Mouse (Mus musculus) hindbrain, embryonic 15.5 days (tissue): ENCODE measurements around the gene Zfp287. TPM values are rescaled to one million over a fixed set of nuclear protein-coding genes. Genes with fewer than 3 reads are reported as not detected.
A peak's percentile ranks its signal among the peaks of the same experiment; 100 is the strongest.

ENCODE experiments used
- ATAC-seq: fragments of 200-750 bp; cut with Nextera tagmentation; 2 replicates; pipeline ENCODE4 v1.8.0; 2017; ENCODE audit warnings: low read depth, moderate number of reproducible peaks, moderate TSS enrichment; ENCODE audit not compliant: low FRiP score
- H3K27ac ChIP-seq: fragments of 300-500 bp; sonication (generic); replicated peaks from 2 replicates; pipeline ENCODE4 v1.5.1; 2015; ENCODE audit warnings: mild to moderate bottlenecking, inconsistent platforms
- H3K27me3 ChIP-seq: fragments of 300-500 bp; sonication (generic); 2 replicates; pipeline ENCODE4 v1.6.1; 2015; ENCODE audit warnings: control low read depth, inconsistent platforms
- H3K36me3 ChIP-seq: fragments of 300-500 bp; sonication (generic); 2 replicates; pipeline ENCODE4 v1.6.1; 2015; ENCODE audit warnings: control low read depth, inconsistent platforms
- H3K4me1 ChIP-seq: fragments of 300-500 bp; sonication (generic); replicated peaks from 2 replicates; pipeline ENCODE4 v1.6.1; 2015; ENCODE audit warnings: control low read depth, inconsistent platforms
- H3K4me2 ChIP-seq: fragments of 300-500 bp; sonication (generic); 2 replicates; pipeline ENCODE4 v1.6.1; 2015; ENCODE audit warnings: moderate library complexity, mild to moderate bottlenecking, inconsistent platforms
- H3K4me3 ChIP-seq: fragments of 300-500 bp; sonication (generic); 2 replicates; pipeline ENCODE4 v1.5.1; 2015; ENCODE audit warnings: mild to moderate bottlenecking, inconsistent platforms
- H3K9ac ChIP-seq: fragments of 300-500 bp; sonication (generic); 2 replicates; pipeline ENCODE4 v1.6.1; 2015; ENCODE audit warnings: inconsistent platforms
- H3K9me3 ChIP-seq: fragments of 300-500 bp; sonication (generic); 2 replicates; pipeline ENCODE4 v1.6.1; 2016; ENCODE audit warnings: control low read depth, inconsistent platforms
- WGBS: fragments of 180-500 bp; shearing (Covaris S2); methylation state at CpG from one replicate; pipeline ENCODE4 v1.1.7; 2015; 5-methylcytosine and 5-hydroxymethylcytosine counted together
- polyA plus RNA-seq: library from polyadenylated mRNA; unstranded; fragments of >200 nt; fragmentation: Nextera tagmentation; extraction: Ambion mirVana; gene quantifications from 2 replicates; pipeline ENCODE4 v1.2.1, GENCODE M21; 2015

The Zfp287 gene
- polyA plus RNA-seq, 1 experiment from 2014 or later: 20.2 TPM

DNA sequence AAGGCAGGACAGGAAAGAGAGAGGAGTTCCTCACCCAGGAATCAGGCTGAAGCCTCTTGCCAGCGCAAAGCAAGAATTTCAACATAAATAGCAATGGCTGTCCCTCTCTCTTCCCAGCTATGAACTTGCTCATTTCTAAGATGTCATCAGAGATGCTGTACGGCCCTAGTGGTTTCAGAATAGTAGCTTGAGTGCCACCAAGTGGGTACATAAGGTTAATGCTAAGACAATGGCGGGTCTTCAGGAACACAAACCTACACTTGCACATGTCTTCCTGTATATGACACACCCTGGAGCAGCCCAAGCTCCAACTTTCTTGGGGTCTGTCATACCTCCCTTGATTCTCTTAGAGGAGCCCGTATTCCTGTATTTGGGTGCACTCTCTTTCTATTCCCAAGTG lies 32.0 kb downstream of the Zfp287 start:
- no peaks in the 10 kb centered on the region for H3K9me3 ChIP-seq
- no peak overlapping the region for H3K4me2 ChIP-seq
- H3K27ac ChIP-seq: no peak overlapping the region
- no peaks in the 10 kb centered on the region for H3K4me1 ChIP-seq
- no peak overlapping the region for H3K4me3 ChIP-seq
- WGBS: 78% methylated on average over 4 of the region's 4 CpGs
- no peak overlapping the region for H3K9ac ChIP-seq
- H3K27me3 ChIP-seq: no peaks in the 10 kb centered on the region
- ATAC-seq: no peak
- H3K36me3 ChIP-seq: no peaks in the 10 kb centered on the region

DNA sequence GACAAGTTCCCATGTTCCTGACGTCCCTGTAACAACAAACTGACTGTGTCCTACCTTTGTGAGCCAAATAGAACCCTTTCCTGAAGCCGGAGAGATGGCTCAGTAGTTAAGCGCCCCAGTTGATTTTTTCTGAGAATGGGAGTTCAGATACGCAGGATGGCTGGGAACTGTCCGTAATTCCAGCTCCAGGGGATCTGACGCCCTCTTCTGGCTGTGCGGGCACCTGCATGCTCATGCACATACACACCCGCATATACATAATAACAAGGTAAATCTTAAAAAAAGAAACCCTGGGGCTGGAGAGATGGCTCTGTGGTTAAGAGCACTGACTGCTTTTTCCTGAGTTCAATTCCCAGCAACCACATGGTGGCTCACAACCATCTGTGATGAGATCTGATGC lies 36.6 kb downstream of the Zfp287 start:
- Histone ChIP-seq H3K9me3 (no peaks in the 10 kb centered on the region), H3K4me3 (no peak overlapping the region), H3K4me1 (no peaks in the 10 kb centered on the region), H3K27me3 (no peaks in the 10 kb centered on the region), H3K27ac (no peak overlapping the region), H3K4me2 (no peak overlapping the region), H3K9ac (no peak overlapping the region), H3K36me3 (no peaks in the 10 kb centered on the region)
- no peak for ATAC-seq
- 96% methylated on average over 8 of the region's 8 CpGs for WGBS

DNA sequence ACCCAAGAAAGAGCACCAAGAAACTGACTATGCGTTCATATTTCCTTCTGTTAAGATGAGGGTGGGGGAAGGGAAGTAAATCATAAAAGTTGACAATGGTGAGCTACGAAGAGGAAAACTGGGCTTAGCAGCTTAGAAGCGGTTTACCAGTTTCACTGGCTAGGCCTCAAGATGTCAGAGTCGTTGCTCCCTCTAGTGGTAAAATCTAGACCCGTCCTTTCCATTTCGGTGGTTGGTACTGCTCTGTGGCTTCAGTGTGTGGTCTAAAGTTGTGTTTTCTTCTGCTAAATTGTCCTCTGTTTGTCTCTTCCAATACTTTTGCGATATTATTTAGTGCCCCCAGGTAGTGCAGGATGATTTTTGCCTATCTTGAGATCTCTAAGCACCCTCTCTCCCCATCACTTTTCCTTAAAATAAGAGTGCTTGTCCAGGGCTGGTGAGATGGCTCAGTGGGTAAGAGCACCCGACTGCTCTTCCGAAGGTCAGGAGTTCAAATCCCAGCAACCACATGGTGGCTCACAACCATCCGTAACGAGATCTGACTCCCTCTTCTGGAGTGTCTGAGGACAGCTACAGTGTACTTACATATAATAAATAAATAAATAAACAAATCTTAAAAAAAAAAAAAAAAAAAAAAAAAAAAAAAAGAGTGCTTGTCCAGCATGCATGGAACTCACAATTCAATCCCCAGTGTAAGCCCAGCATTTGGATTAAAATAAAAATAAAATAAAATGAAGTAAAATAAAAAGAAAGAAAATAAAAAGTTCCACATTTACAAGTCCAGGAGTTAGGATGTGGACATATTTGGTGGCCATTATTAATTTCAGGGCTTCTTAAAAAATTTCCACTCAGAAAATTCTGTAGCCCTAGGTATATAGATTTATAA lies 38.2 kb downstream of the Zfp287 start:
- H3K27ac ChIP-seq: no peak overlapping the region
- no peaks in the 10 kb centered on the region for H3K9me3 ChIP-seq
- no peak overlapping the region for H3K4me2 ChIP-seq
- H3K4me1 ChIP-seq: no peaks in the 10 kb centered on the region
- no peaks in the 10 kb centered on the region for H3K36me3 ChIP-seq
- H3K27me3 ChIP-seq: no peaks in the 10 kb centered on the region
- peak; percentile 88; the same call in 1 of the 2 replicates for ATAC-seq
- H3K4me3 ChIP-seq: no peak overlapping the region
- WGBS: 23% methylated on average over 11 of the region's 11 CpGs
- H3K9ac ChIP-seq: no peak overlapping the region

DNA sequence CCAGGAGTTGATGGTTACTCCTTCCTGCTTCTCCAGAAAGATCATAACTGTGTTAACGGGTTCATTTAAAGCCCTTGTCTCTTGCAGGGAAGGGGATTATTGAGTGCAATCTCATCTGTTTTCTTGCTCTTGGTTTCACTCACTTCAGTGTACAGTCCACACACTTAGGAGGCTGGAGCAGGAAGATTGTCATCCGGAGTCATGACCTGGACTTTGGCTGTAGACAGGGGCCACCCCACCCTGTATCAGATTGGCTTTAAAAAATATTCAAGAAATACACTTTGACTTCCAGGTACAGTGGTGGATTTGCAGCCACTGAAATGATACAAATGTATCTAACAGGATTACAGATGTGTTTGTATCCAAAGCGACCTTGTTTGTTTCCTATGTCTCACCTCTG lies 40.1 kb downstream of the Zfp287 start:
- no peaks in the 10 kb centered on the region for H3K27me3 ChIP-seq
- ATAC-seq: no peak
- WGBS: 93% methylated on average over 3 of the region's 3 CpGs

DNA sequence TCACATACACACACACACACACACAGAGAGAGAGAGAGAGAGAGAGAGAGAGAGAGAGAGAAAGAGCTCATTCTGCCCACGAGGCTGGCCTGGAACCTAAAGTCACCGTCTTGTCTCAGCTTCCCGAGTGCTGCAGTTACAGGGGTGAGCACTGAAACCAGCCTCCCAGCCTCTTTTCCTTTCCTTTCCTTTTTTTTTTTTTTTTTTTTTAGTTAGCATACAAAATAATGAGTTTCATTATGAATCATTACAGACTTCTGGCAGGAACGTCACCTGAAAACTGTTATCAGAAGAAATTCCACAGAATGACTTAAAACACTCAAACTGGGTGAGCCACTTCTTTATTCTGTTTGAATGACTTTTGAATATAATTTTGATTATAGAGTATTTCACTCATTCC lies 51.8 kb downstream of the Zfp287 start:
- no peak overlapping the region for H3K9ac ChIP-seq
- H3K27ac ChIP-seq: no peak overlapping the region
- H3K4me1 ChIP-seq: peaks cover 5% of the 10 kb centered on the region
- no peak overlapping the region for H3K4me3 ChIP-seq
- H3K4me2 ChIP-seq: no peak overlapping the region
- no peaks in the 10 kb centered on the region for H3K9me3 ChIP-seq
- no peaks in the 10 kb centered on the region for H3K36me3 ChIP-seq
- ATAC-seq: no peak
- 85% methylated on average over 4 of the region's 4 CpGs for WGBS
- no peaks in the 10 kb centered on the region for H3K27me3 ChIP-seq

More for the DNA sequence above, 40.1 kb downstream of the Zfp287 start:
- no peak overlapping the region for H3K9ac ChIP-seq
- no peaks in the 10 kb centered on the region for H3K9me3 ChIP-seq
- H3K36me3 ChIP-seq: no peaks in the 10 kb centered on the region
- H3K4me2 ChIP-seq: no peak overlapping the region
- no peaks in the 10 kb centered on the region for H3K4me1 ChIP-seq
- no peak overlapping the region for H3K27ac ChIP-seq
- no peak overlapping the region for H3K4me3 ChIP-seq

DNA sequence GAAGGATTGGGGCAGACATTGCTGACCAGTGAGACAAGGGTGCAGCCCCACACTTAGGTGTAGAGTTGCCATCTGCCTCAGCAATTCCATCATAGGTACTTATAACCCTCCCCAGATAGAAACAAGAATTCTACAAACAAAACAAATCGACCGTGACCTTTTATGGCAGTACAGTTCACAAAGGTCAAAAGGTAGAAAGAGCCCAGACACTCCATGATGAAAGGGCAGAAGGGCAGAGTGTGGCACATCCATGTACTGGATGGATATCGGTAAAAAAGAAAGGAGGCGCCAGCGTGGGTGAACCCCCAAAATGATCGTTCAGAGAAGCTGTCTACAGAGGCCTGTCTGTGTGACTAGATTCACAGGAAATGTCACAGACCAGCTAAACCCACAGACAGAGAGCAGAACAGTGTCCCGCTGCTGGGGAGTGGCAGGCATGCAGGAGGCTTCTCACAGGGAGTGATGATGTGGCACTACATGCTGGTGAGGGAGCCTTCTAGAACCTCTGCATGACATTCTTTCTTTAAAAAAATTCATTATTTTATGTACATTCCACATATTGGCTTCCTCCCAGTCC lies 52.8 kb downstream of the Zfp287 start:
- WGBS: 88% methylated on average over 7 of the region's 7 CpGs
- Histone ChIP-seq H3K36me3 (no peaks in the 10 kb centered on the region), H3K27me3 (no peaks in the 10 kb centered on the region), H3K4me3 (no peak overlapping the region), H3K4me2 (no peak overlapping the region), H3K9ac (no peak overlapping the region), H3K4me1 (peaks cover 5% of the 10 kb centered on the region), H3K27ac (no peak overlapping the region), H3K9me3 (no peaks in the 10 kb centered on the region)
- no peak for ATAC-seq

DNA sequence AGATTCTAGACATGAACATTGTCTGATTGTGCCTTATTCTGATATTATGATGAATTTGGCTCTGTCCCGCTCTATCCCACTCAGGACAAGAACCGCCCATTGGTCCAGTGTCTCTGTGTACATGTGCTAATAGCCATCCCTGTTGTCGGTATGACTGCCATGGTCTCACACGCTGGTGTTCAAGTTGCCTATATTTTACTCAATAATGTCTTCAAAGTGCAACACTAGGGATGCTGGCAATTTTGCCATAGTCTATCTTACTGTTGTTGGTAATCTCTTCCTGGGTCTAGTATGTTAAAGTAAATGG lies 55.5 kb downstream of the Zfp287 start:
- H3K9me3 ChIP-seq: no peaks in the 10 kb centered on the region
- no peaks in the 10 kb centered on the region for H3K27me3 ChIP-seq
- H3K27ac ChIP-seq: no peak overlapping the region
- no peak overlapping the region for H3K4me2 ChIP-seq
- H3K4me1 ChIP-seq: peaks cover 5% of the 10 kb centered on the region
- H3K36me3 ChIP-seq: no peaks in the 10 kb centered on the region
- H3K9ac ChIP-seq: 0 out of 2 replicates have a peak overlapping the region, but pooled peaks have one; percentile 28
- ATAC-seq: 0 out of 2 replicates have a peak, but pooled peaks have one; percentile 29
- WGBS: 93% methylated on average over 4 of the region's 4 CpGs
- H3K4me3 ChIP-seq: no peak overlapping the region

DNA sequence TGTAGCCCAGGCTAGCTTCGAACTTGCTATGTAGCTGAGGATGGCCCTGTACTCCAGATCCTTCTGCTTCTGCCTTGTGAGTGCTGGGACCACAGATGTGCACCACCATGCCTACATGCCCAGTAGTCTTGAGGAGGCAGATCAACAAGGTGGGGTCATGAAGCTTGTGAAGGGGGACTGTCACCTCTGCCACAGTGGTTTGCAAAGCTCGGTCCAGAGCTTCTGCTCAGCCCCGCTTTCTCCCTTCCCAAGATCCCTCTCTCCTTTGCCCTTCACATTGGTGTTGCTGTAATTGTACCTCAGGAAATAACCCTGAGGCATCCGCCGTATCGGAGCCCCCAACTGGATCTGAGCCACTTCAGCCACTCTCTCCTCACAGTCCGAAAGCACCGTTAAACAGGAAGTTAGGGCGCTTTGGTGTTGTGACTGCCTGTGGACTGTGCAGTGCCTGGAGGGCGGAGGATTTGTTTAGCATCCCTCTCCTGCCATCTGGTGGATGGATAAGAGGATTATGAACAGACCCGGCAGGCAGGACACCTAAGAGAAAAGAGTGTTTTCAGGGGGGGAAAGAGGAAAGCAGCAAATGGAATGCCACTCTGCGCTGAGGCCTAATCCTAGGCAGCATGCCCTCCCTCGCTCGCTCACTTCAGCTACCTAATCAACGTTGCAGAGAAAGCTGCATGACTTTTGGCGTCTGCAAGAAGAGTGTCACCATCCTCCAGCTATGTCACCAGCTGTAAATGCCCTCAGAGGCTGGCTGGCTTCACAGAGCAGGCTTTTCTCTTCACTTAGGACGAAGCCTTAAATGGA lies 56.0 kb downstream of the Zfp287 start:
- no peaks in the 10 kb centered on the region for H3K36me3 ChIP-seq
- no peak overlapping the region for H3K27ac ChIP-seq
- H3K9me3 ChIP-seq: no peaks in the 10 kb centered on the region
- no peaks in the 10 kb centered on the region for H3K27me3 ChIP-seq
- H3K4me1 ChIP-seq: peaks cover 5% of the 10 kb centered on the region
- peak; percentile 96 for ATAC-seq
- peak overlapping the region; percentile 28; the same call in 1 of the 2 replicates for H3K9ac ChIP-seq
- 19% methylated on average over 17 of the region's 17 CpGs for WGBS
- H3K4me2 ChIP-seq: peak overlapping the region; percentile 53
- no peak overlapping the region; the same call in 1 of the 2 replicates for H3K4me3 ChIP-seq

DNA sequence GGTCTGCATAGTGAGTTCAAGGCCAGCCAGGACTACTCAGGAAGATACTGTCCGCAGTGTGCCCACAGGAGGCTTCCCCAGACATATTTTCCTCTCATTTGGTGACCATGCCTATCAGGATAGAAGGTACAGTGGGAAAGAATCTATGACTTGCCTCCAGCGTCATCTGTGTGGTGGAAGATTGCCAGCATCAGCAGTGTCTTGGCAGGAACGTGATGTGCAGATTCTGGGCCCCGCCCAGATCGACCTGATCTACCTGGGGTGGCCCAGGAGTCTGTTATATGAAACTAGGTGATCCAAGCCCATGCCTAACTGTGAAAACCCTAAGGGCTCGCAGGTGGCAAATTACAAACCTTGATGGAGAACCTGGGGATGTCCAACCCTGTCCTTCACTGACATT lies 61.7 kb downstream of the Zfp287 start:
- no peaks in the 10 kb centered on the region for H3K36me3 ChIP-seq
- H3K9me3 ChIP-seq: no peaks in the 10 kb centered on the region
- H3K9ac ChIP-seq: no peak overlapping the region
- H3K27ac ChIP-seq: no peak overlapping the region
- WGBS: 82% methylated on average over 6 of the region's 6 CpGs
- H3K4me2 ChIP-seq: no peak overlapping the region
- no peaks in the 10 kb centered on the region for H3K27me3 ChIP-seq
- no peak overlapping the region for H3K4me3 ChIP-seq
- no peaks in the 10 kb centered on the region for H3K4me1 ChIP-seq
- ATAC-seq: no peak

DNA sequence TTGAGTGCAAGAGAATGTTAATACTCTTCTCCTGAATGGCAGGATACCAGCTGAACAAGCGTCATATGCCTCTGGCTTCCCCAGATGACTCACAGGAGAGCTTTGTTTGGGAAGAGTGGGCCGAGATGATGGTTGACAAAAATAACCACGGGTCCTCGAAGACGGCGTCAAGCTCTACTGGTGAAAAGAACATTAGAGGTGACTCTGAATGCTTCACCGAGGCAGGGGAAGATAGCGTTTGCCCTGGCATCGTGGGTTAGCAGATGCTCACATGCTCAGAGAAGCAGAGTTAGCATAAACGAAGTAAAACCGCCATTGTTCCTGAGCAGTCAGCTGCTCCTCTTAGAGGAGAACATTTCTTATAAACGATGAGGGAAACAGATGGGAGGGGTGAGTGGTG lies 62.2 kb downstream of the Zfp287 start:
- H3K4me3 ChIP-seq: no peak overlapping the region
- H3K4me1 ChIP-seq: no peaks in the 10 kb centered on the region
- H3K27ac ChIP-seq: no peak overlapping the region
- no peaks in the 10 kb centered on the region for H3K9me3 ChIP-seq
- no peaks in the 10 kb centered on the region for H3K27me3 ChIP-seq
- H3K36me3 ChIP-seq: no peaks in the 10 kb centered on the region
- ATAC-seq: no peak
- 58% methylated on average over 12 of the region's 12 CpGs for WGBS
- no peak overlapping the region for H3K4me2 ChIP-seq
- H3K9ac ChIP-seq: no peak overlapping the region

DNA sequence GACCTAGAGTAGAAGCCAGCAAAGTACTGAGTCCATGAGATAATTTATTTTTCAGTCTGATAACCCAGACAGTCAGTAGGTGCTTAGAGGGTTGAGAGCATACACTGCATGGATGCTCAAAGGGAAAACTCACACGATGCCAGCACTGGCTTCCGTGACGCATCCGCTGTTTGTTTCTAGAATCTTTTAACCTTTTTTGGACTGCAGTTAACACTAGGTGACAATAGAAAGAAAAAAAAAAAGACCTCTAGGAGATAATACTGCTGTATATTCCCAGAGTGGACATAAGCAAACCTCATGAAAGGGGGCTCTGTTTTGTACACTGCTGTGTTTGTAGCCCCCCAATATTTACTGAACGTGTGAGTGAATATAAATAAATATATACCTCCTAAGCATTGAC lies 62.7 kb downstream of the Zfp287 start:
- no peaks in the 10 kb centered on the region for H3K9me3 ChIP-seq
- H3K4me3 ChIP-seq: no peak overlapping the region
- no peaks in the 10 kb centered on the region for H3K27me3 ChIP-seq
- H3K4me2 ChIP-seq: no peak overlapping the region
- no peak overlapping the region for H3K9ac ChIP-seq
- H3K36me3 ChIP-seq: no peaks in the 10 kb centered on the region
- no peak overlapping the region for H3K27ac ChIP-seq
- 90% methylated on average over 5 of the region's 5 CpGs for WGBS
- no peak for ATAC-seq
- no peaks in the 10 kb centered on the region for H3K4me1 ChIP-seq

DNA sequence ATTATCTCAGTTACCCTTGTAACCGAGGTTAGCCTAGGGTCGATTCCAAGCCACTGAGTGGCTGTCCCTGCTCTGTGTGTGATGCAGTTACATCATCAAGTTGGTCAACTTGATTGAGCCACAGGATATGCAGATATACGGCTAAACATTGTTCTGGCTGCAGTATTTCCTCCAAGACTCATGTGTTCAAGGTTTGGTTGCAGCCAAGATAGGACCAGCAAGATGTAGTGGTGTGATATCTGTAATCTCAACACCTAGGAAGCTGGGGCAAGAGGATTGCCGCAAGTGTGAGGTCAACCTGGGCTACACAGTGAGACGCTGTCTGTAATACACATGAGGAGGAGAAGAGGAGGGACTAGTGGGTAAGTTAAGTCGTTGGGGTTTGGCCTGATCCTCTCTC lies 67.5 kb downstream of the Zfp287 start:
- Histone ChIP-seq H3K9me3 (no peaks in the 10 kb centered on the region), H3K9ac (no peak overlapping the region), H3K36me3 (no peaks in the 10 kb centered on the region), H3K27me3 (no peaks in the 10 kb centered on the region), H3K4me2 (no peak overlapping the region), H3K27ac (no peak overlapping the region), H3K4me1 (no peaks in the 10 kb centered on the region), H3K4me3 (no peak overlapping the region)
- no peak for ATAC-seq
- WGBS: 87% methylated on average over 6 of the region's 6 CpGs
